Mouse (Mus musculus) layer of hippocampus, adult 9-10 months (tissue): ENCODE results near the gene Gm17349.

Source experiments
- DNase-seq: peaks from one replicate; pipeline ENCODE4 v3.0.0; 2022; ENCODE audit warnings: low spot score

Gm17349 gene

GRCm38 (mm10) chr15:99699715-99700114 is 5.6 kb downstream of the Gm17349 start:
- no peak for DNase-seq

- no peak for DNase-seq
These were observed 6.7 kb downstream of the Gm17349 start for GRCm38 (mm10) chr15:99698533-99699085.

- DNase-seq = no peak
These were observed 8.0 kb downstream of the Gm17349 start for GRCm38 (mm10) chr15:99697309-99697708.

GRCm38 (mm10) chr15:99691976-99692375 is 13.3 kb downstream of the Gm17349 start:
- DNase-seq = no peak

GRCm38 (mm10) chr15:99690924-99691323 is 14.4 kb downstream of the Gm17349 start:
- no peak for DNase-seq

- DNase-seq = no peak
These were observed 16.6 kb downstream of the Gm17349 start for GRCm38 (mm10) chr15:99688712-99689111.

GRCm38 (mm10) chr15:99684156-99684555 is 21.1 kb downstream of the Gm17349 start:
- no peak for DNase-seq

- DNase-seq = no peak
These were observed 22.4 kb downstream of the Gm17349 start for GRCm38 (mm10) chr15:99682880-99683279.

GRCm38 (mm10) chr15:99679008-99679407 is 26.3 kb downstream of the Gm17349 start:
- no peak for DNase-seq

- DNase-seq = no peak
These were observed 27.1 kb downstream of the Gm17349 start for GRCm38 (mm10) chr15:99678063-99678800.

- no peak for DNase-seq
These were observed 28.2 kb downstream of the Gm17349 start for GRCm38 (mm10) chr15:99677089-99677488.

GRCm38 (mm10) chr15:99674866-99675265 is 30.4 kb downstream of the Gm17349 start:
- DNase-seq = no peak

GRCm38 (mm10) chr15:99671783-99672182 is 33.5 kb downstream of the Gm17349 start:
- no peak for DNase-seq

- no peak for DNase-seq
These were observed 34.2 kb downstream of the Gm17349 start for GRCm38 (mm10) chr15:99670964-99671670.

GRCm38 (mm10) chr15:99670154-99670821 is 35.0 kb downstream of the Gm17349 start, which contains the start of gene Asic1:
TSS of gene Asic1 (plus strand) at chr15:99670368.
- no peak for DNase-seq

- DNase-seq = no peak
These were observed 35.9 kb downstream of the Gm17349 start for GRCm38 (mm10) chr15:99669392-99669791.

GRCm38 (mm10) chr15:99668881-99669280 is 36.4 kb downstream of the Gm17349 start:
- DNase-seq = peak; percentile 61

GRCm38 (mm10) chr15:99667544-99667943 is 37.7 kb downstream of the Gm17349 start:
- no peak for DNase-seq

GRCm38 (mm10) chr15:99664600-99665451 is 40.5 kb downstream of the Gm17349 start:
- peak; percentile 49 for DNase-seq

GRCm38 (mm10) chr15:99663964-99664599 is 41.2 kb downstream of the Gm17349 start:
- DNase-seq = peak; percentile 33

GRCm38 (mm10) chr15:99662371-99662770 is 42.9 kb downstream of the Gm17349 start:
- no peak for DNase-seq
